Mouse (Mus musculus): ENCODE results near the gene Dnajb5. TPM values are rescaled to one million over a fixed set of nuclear protein-coding genes. Genes with fewer than 3 reads are reported as not detected.

Dnajb5 gene
- polyA plus RNA-seq, 1 experiment from 2014 or later = 7.6 TPM

DNA sequence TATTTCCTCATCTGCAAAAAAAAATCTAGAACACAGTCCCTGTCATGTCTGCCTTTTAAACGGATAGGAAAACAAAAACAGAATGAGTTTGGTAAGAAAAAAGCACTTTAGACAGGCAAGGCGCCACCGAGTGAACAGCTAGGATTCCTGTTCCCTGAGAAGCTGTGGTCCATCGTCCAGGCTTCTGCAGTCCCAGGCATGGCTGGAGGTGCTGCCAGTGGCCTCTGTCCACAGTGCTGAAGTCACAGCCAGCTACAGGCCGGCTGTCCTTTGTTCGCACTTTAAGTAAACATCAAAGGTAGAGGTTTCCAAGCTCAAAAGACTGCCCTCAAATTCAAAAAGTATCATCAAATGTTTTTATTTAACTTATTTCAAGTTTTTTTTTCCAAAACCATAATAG is 4.6 kb upstream of the Dnajb5 start:
- Histone ChIP-seq H3K4me1 (no peaks in the 10 kb centered on the region), H3K9me3 (no peaks in the 10 kb centered on the region), H3K9ac (no peak overlapping the region), H3K27ac (no peak overlapping the region), H3K4me2 (no peak overlapping the region), H3K4me3 (replicated peaks) (no peak overlapping the region), H3K36me3 (no peaks in the 10 kb centered on the region), H3K27me3 (replicated peaks) (peaks cover 6% of the 10 kb centered on the region; the same call in 1 of the 2 replicates)
- WGBS = 5% methylated on average over 6 of the region's 6 CpGs
- ATAC-seq (ENCODE audit: insufficient read depth, low FRiP score, low read depth) = no peak

DNA sequence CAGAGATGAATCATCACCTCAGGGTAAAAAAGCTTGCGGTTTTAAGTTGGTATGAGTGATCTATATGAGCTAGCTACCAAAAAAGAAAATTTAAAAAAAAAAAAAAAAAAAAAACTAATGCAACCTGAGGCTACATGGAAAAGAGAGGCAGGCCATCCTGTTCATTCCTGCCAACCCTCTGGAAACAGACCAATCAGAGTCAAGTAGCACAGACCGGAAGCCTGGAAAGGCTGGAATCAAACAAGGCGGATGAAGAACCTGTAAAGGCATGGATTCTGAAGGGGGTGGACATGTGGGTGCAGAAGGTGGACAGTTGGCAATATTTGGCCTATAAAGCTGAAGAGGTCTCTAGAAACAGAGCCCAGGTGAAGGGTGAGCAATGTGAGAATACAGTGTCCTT is 4.2 kb upstream of the Dnajb5 start:
- Histone ChIP-seq H3K9ac (no peak overlapping the region), H3K27ac (no peak overlapping the region), H3K4me2 (no peak overlapping the region), H3K36me3 (no peaks in the 10 kb centered on the region), H3K4me1 (peaks cover 3% of the 10 kb centered on the region; the same call in 1 of the 2 replicates), H3K4me3 (replicated peaks) (no peak overlapping the region), H3K9me3 (no peaks in the 10 kb centered on the region), H3K27me3 (replicated peaks) (peaks cover 6% of the 10 kb centered on the region; the same call in 1 of the 2 replicates)
- no peak for ATAC-seq (ENCODE audit: insufficient read depth, low FRiP score, low read depth)
- WGBS = 83% methylated on average over 3 of the region's 3 CpGs

DNA sequence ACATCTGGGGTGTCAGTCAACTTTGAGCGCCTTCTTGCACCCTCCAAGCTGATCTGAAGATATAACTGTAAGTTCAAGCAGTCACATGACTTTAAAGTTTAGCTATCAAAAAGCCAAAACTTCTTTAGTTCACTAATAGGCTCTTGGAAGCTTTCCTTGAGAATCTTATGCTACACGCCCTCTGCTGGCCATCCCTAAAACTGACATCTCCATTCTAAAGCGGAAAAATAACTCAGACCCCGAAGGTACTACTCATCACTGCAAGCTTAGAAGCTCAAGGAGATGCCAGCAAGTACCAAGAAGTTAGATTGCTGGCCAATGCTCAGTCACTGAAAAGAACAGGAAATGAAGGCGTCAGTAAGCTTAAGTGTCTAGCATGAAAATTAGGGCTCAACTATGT is 3.7 kb upstream of the Dnajb5 start:
- Histone ChIP-seq H3K4me2 (no peak overlapping the region), H3K4me3 (replicated peaks) (no peak overlapping the region), H3K27me3 (replicated peaks) (peaks cover 6% of the 10 kb centered on the region; the same call in 1 of the 2 replicates), H3K36me3 (no peaks in the 10 kb centered on the region), H3K4me1 (peaks cover 5% of the 10 kb centered on the region; the same call in 1 of the 2 replicates), H3K9me3 (no peaks in the 10 kb centered on the region), H3K9ac (no peak overlapping the region), H3K27ac (no peak overlapping the region)
- ATAC-seq (ENCODE audit: insufficient read depth, low FRiP score, low read depth) = no peak
- WGBS = 5% methylated on average over 5 of the region's 5 CpGs

DNA sequence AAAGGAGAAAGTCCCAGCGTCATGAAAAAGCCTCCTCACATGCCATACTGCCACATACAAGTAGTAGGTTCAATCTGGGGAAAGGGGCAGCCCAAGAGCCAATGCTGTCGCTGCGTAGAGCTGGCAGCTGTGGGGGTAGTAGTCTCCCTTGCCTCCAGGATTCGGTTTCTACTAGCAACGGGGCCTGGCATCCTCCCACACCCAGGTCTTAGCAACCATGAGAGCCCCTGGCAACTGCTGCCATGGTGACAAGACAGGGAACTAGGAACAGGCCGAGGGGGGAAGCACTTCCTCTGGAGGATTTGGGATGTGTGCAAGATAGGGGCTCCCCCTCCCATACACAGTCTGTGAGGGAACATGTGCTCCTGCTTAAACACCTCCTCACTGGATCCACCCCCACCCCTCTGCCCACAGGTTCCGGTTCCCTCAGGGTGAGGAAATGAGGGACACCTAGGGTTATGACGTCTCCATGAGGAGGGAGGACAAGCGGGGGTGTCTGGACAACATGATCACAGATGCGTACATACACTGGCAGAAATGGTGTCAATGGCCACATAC is 2.8 kb upstream of the Dnajb5 start:
- no peaks in the 10 kb centered on the region for H3K9me3 ChIP-seq
- no peak overlapping the region for H3K9ac ChIP-seq
- no peak for ATAC-seq (ENCODE audit: insufficient read depth, low FRiP score, low read depth)
- H3K36me3 ChIP-seq = no peaks in the 10 kb centered on the region
- H3K4me2 ChIP-seq = no peak overlapping the region
- peaks cover 6% of the 10 kb centered on the region; the same call in 1 of the 2 replicates for H3K27me3 ChIP-seq (replicated peaks)
- H3K4me3 ChIP-seq (replicated peaks) = no peak overlapping the region
- peaks cover 10% of the 10 kb centered on the region; the same call in 1 of the 2 replicates for H3K4me1 ChIP-seq
- WGBS = 59% methylated on average over 10 of the region's 10 CpGs
- H3K27ac ChIP-seq = no peak overlapping the region

DNA sequence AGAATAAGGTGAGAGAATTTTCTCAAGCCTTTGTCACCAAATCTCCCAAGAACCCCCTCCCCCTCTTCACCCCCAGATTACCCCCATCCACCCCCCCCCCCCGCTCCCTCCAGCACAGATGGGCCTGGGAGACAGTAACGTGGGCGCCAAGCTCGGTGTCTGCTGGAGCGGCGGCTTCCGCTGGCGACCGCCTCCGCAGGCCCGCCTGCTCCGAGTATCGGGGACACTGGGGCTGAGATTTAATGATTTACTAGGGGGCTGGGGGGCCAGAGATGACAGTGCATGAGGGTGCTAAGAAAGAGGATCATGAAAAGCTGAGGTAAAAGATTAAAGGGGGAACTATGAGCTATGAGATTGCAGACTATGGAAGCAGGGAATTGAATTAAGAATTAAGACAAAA is 1.1 kb upstream of the Dnajb5 start:
- no peak overlapping the region for H3K4me2 ChIP-seq
- no peak for ATAC-seq (ENCODE audit: insufficient read depth, low FRiP score, low read depth)
- H3K4me1 ChIP-seq = peaks cover 13% of the 10 kb centered on the region; the same call in 1 of the 2 replicates
- H3K4me3 ChIP-seq (replicated peaks) = no peak overlapping the region
- no peaks in the 10 kb centered on the region for H3K9me3 ChIP-seq
- H3K9ac ChIP-seq = no peak overlapping the region
- H3K27me3 ChIP-seq (replicated peaks) = peaks cover 6% of the 10 kb centered on the region; the same call in 1 of the 2 replicates
- WGBS = 24% methylated on average over 13 of the region's 13 CpGs
- no peaks in the 10 kb centered on the region for H3K36me3 ChIP-seq
- no peak overlapping the region for H3K27ac ChIP-seq

DNA sequence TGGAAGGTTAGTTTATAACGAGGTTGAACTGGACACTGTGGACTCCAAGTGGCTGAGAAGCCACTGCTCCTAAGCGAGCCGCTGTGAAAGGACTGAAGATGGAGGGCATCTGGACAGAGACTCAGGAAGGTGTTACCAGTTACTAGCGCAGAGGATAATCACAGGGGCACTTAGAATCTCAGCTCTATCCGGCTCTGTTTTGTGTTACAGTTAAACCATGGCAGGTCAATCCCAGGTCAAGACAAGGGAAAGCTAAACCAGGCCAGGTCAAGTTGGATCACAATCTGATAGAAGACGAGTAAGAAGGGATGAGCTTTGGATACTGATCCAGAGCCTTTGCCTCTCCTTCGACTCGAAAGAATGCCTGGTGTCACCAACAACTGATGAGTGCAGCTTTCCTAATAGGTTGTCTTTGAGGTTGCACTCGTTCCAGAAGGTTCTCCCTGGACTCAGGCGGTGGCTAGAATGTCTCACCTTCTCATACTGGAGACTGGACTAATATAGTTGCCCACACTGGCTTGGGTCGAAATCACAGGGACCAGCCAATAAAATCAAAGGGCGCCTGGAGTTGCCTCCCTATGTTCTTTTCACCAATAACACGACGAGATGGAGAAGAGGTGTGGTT is 451 bp upstream of the Dnajb5 start:
- no peak for ATAC-seq (ENCODE audit: insufficient read depth, low FRiP score, low read depth)
- H3K9me3 ChIP-seq = no peaks in the 10 kb centered on the region
- H3K4me1 ChIP-seq = peaks cover 13% of the 10 kb centered on the region; the same call in 1 of the 2 replicates
- H3K4me2 ChIP-seq = peak overlapping the region; percentile 76
- H3K36me3 ChIP-seq = no peaks in the 10 kb centered on the region
- WGBS = 6% methylated on average over 14 of the region's 14 CpGs
- no peak overlapping the region for H3K27ac ChIP-seq
- peak overlapping the region; percentile 81 for H3K4me3 ChIP-seq (replicated peaks)
- H3K9ac ChIP-seq = no peak overlapping the region
- H3K27me3 ChIP-seq (replicated peaks) = peaks cover 6% of the 10 kb centered on the region; the same call in 1 of the 2 replicates

DNA sequence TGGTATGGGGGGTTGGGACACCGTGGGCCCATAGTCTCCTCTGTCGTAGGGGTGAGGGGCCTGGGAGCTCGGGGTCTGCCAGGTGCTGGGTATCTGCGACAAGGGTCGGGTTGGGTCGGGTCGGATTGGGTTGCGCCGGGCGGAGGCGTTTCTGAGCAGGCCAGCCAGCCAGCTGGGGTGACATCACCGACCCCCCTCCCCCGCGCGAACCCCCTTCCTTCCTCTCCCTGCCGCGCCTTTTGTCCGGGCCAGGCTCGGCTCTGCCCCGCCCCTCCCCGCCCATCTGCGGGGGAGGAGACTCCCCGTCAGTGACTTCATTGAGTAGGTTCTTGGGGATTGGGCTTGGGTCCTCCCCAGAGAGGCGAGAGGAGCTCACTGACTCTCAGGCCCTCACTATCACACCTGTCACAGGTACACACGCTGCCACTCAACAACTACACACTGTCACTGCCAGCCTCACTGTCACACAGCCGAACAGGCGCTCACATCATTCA is 498 bp downstream of the Dnajb5 start:
- Histone ChIP-seq H3K27ac (peak overlapping the region; percentile 90), H3K4me1 (peaks cover 13% of the 10 kb centered on the region; the same call in 1 of the 2 replicates), H3K36me3 (no peaks in the 10 kb centered on the region), H3K4me2 (peak overlapping the region; percentile 76), H3K9me3 (no peaks in the 10 kb centered on the region), H3K9ac (peak overlapping the region; percentile 79), H3K4me3 (replicated peaks) (peak overlapping the region; percentile 81), H3K27me3 (replicated peaks) (peaks cover 6% of the 10 kb centered on the region; the same call in 1 of the 2 replicates)
- 1% methylated on average over 20 of the region's 27 CpGs for WGBS
- peak; percentile 57 for ATAC-seq (ENCODE audit: insufficient read depth, low FRiP score, low read depth)

DNA sequence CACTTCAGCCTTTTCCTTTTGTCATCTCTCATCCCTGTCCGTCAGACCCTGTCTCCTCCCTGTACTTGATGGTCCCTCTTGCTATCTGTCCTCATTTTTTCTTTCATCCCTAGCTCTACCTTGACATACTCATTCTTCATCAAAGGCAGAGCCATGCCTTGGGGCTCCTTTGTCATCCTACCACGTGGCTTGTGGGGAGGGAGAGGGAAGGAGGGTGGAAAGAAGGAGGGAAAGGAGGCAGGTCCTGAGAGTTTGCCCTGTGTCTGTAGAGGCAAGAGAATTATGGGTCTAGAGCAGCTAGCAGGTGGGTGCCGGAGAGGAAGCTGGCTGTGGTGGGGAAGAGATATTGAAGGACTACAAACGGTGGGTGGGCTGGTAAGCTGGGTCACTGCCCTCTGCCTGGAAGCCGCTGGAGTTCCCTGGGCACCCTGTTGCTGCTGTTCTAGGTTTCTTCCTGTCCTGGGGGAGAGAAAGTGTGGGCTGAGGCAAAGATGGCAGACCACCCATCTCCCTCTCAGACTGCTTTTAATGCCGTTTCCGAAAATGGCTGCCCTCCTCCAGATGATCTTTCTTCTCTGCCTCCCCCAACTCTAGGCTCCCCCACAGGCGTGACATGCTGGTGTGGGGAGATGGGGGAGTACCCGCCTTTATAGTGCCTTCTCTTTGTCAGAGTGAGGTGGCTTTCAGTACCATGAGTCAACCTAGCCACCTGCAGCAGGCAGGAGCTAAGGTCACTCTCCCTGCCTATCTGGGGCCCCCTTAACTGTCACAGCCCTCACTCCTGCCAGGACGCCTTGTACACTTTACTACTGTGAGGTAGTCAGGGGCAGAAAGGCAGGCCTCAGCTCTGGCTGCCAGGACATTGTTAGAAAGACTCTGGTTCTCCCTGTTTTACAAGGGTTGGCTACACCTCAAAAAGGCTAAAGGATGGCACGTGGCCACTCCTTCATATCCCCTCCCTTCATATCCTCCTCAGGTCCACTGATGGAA is 1.9 kb downstream of the Dnajb5 start:
- ATAC-seq (ENCODE audit: insufficient read depth, low FRiP score, low read depth) = no peak
- peaks cover 13% of the 10 kb centered on the region; the same call in 1 of the 2 replicates for H3K4me1 ChIP-seq
- 56% methylated on average over 11 of the region's 11 CpGs for WGBS
- no peaks in the 10 kb centered on the region for H3K9me3 ChIP-seq
- H3K4me2 ChIP-seq = peak overlapping the region; percentile 76; the same call in 1 of the 2 replicates
- no peak overlapping the region for H3K27ac ChIP-seq
- no peaks in the 10 kb centered on the region for H3K36me3 ChIP-seq
- H3K4me3 ChIP-seq (replicated peaks) = no peak overlapping the region
- H3K27me3 ChIP-seq (replicated peaks) = peaks cover 6% of the 10 kb centered on the region; the same call in 1 of the 2 replicates
- no peak overlapping the region for H3K9ac ChIP-seq

DNA sequence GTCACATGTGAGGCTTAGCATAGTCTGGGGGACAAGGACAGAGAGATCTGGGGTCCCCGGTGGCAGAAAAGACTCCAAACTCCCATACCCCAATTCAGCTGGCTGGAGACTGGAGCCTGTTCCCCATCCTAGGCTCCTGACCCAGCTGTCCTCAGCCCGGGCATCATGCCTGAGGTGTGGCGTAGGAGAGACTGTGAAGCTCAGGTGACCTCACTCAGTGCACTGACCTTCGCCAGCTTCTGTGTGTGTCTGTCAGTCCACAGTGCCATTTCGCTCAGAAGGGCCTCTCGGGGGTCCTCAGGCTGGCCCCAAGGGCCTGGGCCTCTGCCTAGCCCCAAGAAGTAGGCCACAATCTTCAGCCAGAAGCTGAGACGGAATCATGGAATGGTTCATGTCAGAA is 2.9 kb downstream of the Dnajb5 start:
- no peak overlapping the region for H3K4me3 ChIP-seq (replicated peaks)
- H3K4me1 ChIP-seq = peaks cover 13% of the 10 kb centered on the region; the same call in 1 of the 2 replicates
- H3K27me3 ChIP-seq (replicated peaks) = peaks cover 6% of the 10 kb centered on the region; the same call in 1 of the 2 replicates
- no peak overlapping the region for H3K4me2 ChIP-seq
- H3K9ac ChIP-seq = no peak overlapping the region
- H3K27ac ChIP-seq = no peak overlapping the region
- WGBS = 87% methylated on average over 7 of the region's 7 CpGs
- peaks cover 6% of the 10 kb centered on the region; the same call in 1 of the 2 replicates for H3K36me3 ChIP-seq
- ATAC-seq (ENCODE audit: insufficient read depth, low FRiP score, low read depth) = no peak
- no peaks in the 10 kb centered on the region for H3K9me3 ChIP-seq

DNA sequence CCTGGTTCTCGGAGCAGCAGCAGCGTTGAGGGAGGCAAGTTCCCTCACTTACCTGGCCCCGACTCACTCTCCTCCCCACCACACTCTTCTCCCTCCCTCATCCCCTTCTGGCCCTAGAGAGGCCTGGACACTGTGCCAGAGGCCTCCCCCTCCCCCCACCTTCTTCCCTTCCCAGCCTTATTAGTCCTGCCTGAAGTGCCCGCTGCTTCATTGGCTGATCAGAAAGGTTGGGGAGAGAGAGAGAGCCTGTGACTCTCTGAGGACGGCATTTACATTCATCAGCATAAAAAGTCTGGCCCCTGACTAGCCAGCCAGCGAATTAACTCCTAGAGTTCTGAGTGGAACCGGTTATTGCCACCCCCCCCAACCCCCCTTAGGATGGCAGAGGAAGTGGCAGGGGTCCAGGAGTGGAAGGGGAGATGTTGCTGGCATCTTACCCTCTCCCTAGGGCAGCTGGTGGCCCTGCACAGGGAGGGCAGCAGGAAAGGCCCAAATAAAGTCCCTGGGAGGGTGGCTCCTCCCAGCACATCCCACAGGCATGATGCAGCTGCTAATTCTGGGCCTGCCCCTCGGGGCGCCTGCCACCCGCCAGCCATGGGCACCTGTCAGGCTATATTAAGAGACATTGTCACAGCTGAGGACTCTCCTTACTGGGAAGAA is 4.0 kb downstream of the Dnajb5 start:
- H3K4me3 ChIP-seq (replicated peaks) = no peak overlapping the region
- no peak for ATAC-seq (ENCODE audit: insufficient read depth, low FRiP score, low read depth)
- H3K9ac ChIP-seq = no peak overlapping the region
- H3K36me3 ChIP-seq = peaks cover 8% of the 10 kb centered on the region; the same call in 1 of the 2 replicates
- H3K9me3 ChIP-seq = no peaks in the 10 kb centered on the region
- H3K4me1 ChIP-seq = peaks cover 13% of the 10 kb centered on the region; the same call in 1 of the 2 replicates
- WGBS = 36% methylated on average over 10 of the region's 10 CpGs
- no peaks in the 10 kb centered on the region for H3K27me3 ChIP-seq (replicated peaks)
- H3K4me2 ChIP-seq = no peak overlapping the region
- H3K27ac ChIP-seq = 0 out of 2 replicates have a peak overlapping the region, but pooled peaks have one; percentile 33

DNA sequence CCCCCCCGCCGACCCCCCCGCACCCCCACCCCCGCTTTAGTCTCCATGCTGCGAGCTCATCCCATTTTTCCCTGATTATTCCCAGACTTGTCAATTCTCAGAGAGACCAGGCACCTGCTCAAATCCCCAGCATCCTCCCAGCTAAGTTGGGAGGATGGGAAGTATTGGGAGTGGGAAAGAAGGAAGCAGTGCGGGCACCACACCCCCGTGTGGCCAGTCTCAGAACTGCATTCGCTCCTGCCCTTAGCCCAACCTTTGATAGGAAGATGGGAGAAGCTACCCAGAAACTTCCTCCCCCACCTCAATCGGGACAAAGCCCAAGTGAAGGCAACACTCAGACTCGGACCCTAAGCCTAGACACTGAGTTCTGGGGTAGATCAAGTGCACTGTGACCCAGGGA is 4.7 kb downstream of the Dnajb5 start:
- WGBS = 4% methylated on average over 10 of the region's 10 CpGs
- no peak overlapping the region for H3K4me2 ChIP-seq
- H3K9me3 ChIP-seq = no peaks in the 10 kb centered on the region
- no peak overlapping the region for H3K9ac ChIP-seq
- peaks cover 8% of the 10 kb centered on the region; the same call in 1 of the 2 replicates for H3K36me3 ChIP-seq
- no peak overlapping the region for H3K4me3 ChIP-seq (replicated peaks)
- 0 out of 2 replicates have a peak overlapping the region, but pooled peaks have one; percentile 33 for H3K27ac ChIP-seq
- no peak for ATAC-seq (ENCODE audit: insufficient read depth, low FRiP score, low read depth)
- H3K4me1 ChIP-seq = peaks cover 13% of the 10 kb centered on the region; the same call in 1 of the 2 replicates
- H3K27me3 ChIP-seq (replicated peaks) = no peaks in the 10 kb centered on the region

All from stomach, embryonic 15.5 days (tissue).